Mouse (Mus musculus) right cerebral cortex, adult 2 months (tissue): Measurements from ENCODE around the gene Calcb.

Source experiments
- DNase-seq, 2 experiments: peaks; one replicate each; pipeline ENCODE4 v3.0.0; 2021 to 2022; ENCODE audit warnings: low spot score in 2 of 2

The Calcb gene

GRCm38 (mm10) chr7:114753471-114753870 lies 35.0 kb downstream of the Calcb start:
- no peak for DNase-seq

GRCm38 (mm10) chr7:114754196-114754595 lies 35.8 kb downstream of the Calcb start:
- no peak for DNase-seq

- no peak for DNase-seq
Measured at GRCm38 (mm10) chr7:114754626-114755025, 36.2 kb downstream of the Calcb start.

- no peak for DNase-seq
Measured at GRCm38 (mm10) chr7:114762660-114763059, 44.2 kb downstream of the Calcb start.

GRCm38 (mm10) chr7:114765273-114765672 lies 46.8 kb downstream of the Calcb start:
- DNase-seq = no peak

GRCm38 (mm10) chr7:114766523-114766922 lies 48.1 kb downstream of the Calcb start:
- DNase-seq = no peak

GRCm38 (mm10) chr7:114768516-114768915 lies 50.1 kb downstream of the Calcb start:
- DNase-seq = no peak

GRCm38 (mm10) chr7:114769041-114769440 lies 50.6 kb downstream of the Calcb start:
- DNase-seq = no peak

GRCm38 (mm10) chr7:114770586-114770985 lies 52.1 kb downstream of the Calcb start:
- DNase-seq = no peak

GRCm38 (mm10) chr7:114771801-114772200 lies 53.4 kb downstream of the Calcb start:
- no peak for DNase-seq
